Mouse (Mus musculus) heart, adult 11 months (tissue): ENCODE measurements around the gene Tmem63b.

Experiments used
- DNase-seq: peaks from one replicate; pipeline ENCODE4 v3.0.0; 2022

The Tmem63b gene

GRCm38 (mm10) chr17:45686716-45687115, at the start of gene Tmem63b:
Gene Tmem63b (minus strand): TSS chr17:45686905.
- no peak for DNase-seq

- peak; percentile 97 for DNase-seq
Measured at GRCm38 (mm10) chr17:45735382-45736310, 48.9 kb upstream of the Tmem63b start.

DNA sequence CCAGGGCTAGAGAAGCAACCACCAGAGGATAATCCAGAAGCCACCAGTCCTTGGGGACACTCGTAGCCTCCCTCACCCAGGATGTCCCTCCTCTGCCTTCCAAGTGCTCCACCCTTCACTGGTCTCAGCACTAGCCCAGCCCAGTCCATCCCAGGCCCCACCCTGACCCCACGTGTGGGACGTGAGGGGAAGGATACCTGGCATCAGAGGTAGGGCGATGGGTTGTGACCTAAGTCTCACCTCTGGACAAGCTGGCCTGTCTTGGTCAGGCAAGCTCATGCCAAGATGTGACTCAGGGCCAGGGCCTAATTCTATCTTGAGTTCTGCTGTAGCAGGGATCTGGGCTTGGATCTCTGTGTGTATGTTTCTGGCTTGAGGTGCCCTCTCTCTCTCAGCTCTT, 48.2 kb upstream of the Tmem63b start:
- DNase-seq = peak; percentile 92

GRCm38 (mm10) chr17:45734333-45734732, 47.6 kb upstream of the Tmem63b start:
- DNase-seq = no peak

- DNase-seq = peak; percentile 94
Measured at GRCm38 (mm10) chr17:45733735-45734301, 47.1 kb upstream of the Tmem63b start, which contains the start of gene 1600014C23Rik. Gene 1600014C23Rik (minus strand): TSS chr17:45733844.

DNA sequence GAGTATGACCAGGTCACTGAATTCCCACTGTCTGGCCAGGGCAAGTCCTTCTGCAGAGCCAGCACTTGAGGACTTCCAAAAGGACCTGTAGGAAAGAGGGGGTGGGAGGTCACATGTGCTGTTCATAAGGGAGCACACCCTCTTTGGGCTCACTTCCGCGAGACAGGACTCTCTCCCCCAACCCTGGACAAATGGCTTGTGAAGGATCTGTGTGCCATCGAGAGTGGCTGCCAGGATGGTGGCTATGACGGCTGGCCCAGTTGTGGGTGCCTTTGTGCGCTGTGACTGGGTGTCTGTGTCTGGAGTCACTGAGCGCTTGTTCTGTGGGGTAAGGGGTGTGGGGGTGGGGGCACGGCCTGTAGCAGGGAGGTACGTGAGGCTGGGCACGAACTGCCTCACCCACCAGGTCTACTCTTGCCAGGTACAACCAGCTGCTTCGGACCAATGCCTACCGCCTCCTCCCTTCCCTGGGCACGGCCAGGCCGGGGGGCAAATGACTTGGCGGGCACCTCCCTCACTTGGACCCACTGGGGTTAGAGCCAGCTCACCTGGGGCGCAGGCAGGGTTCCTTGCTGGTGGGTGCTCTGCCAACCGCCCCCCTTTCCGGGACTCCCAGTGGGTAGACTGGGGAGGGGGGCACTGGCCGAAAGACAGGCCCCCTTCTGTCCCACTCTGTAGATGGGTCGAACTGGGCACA, 46.5 kb upstream of the Tmem63b start:
- no peak for DNase-seq

- DNase-seq = peak; percentile 96
Measured at GRCm38 (mm10) chr17:45731172-45731864, 44.6 kb upstream of the Tmem63b start.

DNA sequence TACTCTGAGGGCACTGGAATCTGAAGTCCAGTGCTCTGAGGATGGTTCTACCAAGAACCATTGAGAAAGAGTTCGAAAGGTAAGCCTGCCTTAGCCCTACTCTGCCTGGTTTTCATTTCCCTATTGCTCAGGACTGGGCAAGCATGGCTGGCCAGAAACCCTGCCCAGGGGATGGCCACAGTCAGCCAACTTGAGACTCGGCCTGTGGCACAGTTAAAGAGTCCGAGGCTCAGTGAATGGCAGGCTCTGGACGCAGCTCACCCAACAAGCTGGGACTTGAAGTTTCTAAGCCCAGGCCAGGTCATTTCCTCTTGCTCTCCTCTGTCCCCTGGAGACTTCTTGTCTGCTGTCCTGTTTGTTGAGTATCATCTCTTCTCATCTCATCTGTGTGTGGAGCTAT, 44.0 kb upstream of the Tmem63b start:
- DNase-seq = no peak

- DNase-seq = no peak
Measured at GRCm38 (mm10) chr17:45729387-45729786, 42.7 kb upstream of the Tmem63b start.

DNA sequence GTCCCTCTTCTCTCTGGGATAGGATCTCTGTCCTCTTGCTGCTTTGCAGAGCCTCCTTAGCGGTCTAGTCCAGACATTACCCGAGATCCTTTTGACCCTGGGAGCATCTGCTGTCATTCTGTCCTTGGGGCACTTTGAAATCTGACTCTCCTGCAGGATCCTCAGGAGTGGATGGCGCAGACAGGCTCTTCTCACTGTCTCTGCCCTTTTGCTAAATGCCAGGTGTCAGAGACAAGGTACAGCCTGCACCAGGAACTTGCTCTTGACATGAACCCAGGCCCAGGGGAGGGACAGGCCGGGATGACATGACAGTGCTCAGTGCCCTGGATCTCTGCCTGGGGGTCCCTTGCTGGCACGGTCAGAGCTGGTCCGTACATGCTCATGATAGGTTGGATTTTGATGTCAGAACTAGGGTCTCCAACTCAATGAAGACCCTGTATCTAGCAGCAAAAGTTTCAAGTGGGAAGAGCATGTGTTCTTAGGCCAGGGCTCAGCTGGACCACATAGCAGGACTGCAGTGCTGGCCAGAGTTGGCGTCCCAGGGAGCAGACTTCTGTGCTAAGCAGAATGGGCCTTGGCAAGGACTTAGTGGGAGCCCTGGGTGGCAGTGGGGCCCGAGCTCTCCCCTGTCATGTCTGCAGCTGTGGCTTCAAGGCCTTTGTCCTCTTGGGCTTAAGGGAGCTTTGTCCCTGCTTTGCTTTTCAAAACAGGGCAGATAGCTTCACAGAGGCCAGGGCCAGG, 41.4 kb upstream of the Tmem63b start:
- no peak for DNase-seq

DNA sequence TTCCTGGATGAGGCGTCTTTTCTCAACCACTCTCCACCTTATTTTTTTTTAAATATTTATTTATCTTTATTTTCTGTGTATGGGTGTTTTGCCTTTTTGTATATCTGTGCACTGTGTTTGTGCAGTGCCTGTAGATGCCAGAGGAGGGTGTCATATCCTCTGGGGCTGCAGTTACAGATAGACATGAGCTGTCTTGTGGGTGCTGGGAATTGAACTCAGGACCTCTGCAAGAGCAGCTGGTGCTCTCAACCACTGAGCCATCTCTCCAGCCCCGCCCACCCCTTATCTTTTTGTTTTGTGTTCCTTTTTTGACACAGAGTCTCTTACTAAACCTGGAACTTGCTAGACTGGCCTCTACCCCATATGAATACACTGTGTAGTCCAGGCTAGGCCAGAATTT, 40.8 kb upstream of the Tmem63b start:
- no peak for DNase-seq

DNA sequence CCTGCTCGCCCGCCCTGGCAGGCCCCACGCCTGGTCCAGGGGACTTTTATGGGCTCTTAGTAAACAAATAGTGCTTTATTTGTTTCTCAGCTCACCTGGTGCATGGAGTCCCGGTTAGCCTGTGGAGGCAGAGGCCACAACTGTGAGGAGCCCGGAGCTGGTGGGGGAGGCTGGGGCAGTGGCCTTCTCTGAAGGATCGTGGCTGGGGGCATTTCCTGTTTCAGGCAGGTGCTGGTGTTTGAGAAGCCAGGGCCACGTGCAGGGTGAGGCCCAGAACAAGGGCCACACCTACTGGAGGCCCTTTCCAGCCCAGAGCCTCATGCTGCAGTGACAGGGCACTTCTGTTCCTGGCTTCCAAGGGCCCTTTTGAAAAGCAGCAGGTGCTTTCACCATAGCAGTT, 39.5 kb upstream of the Tmem63b start:
- DNase-seq = no peak

GRCm38 (mm10) chr17:45724574-45724921, 37.8 kb upstream of the Tmem63b start:
- no peak for DNase-seq

DNA sequence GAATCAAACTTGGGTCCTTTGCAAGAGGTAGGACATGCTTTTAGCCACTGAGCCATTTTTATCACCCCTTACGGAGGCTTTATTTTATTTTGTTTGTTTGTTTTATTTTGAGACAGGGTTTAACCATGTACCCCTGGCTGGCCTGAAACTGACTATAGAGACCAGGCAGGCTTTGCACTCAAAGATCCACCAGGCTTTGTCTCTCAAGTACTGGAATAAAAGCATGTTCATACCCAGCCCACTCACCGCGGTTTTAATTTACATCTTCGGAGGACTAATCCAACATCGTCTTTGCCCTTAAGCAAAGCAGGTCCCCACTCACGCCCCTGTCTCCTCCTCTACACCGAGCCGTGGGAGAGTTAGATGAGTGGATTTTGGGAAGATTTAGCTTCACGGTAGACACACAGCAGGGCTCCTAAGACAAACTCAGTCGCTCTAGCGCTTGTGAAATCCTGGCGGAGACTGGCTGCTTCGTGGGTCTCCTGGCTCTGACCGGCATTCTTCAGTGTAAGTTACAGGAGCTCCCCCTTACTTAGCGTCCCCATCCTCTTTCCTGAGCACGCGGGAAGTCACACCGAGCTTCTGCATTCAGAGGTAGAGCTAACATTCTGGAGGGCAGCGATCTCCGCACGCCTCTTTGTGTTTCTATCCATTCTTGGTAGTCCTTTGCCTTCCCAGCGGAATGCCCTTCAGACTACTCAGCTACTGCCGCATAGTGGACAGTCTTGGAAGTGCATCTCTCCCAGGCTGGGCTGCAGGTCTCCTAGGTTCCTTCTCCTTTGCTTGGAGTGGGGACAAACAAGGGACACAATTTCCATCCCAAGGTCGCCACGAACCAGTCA, 37.2 kb upstream of the Tmem63b start:
- no peak for DNase-seq

- DNase-seq = peak; percentile 91
Measured at GRCm38 (mm10) chr17:45718323-45718722, 31.6 kb upstream of the Tmem63b start.

DNA sequence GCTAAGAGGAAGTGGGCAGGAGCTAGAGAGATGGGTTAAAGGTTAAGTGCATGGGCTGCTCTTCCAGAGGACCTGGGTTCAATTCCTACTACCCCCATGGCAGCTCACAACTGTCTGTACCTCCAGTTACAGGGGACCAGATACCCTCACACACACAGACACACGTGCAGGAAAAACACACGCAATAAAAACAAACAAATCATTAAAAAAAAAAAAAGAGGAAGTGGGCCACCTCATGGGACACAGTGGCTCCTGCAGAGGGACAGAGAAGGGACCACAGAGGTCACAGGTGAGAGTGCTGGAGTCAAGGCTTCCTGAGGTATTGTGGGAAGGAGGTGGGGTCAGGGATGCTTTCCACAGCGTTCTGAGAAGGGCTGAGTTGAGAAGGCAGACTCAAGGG, 24.8 kb upstream of the Tmem63b start:
- no peak for DNase-seq

GRCm38 (mm10) chr17:45710407-45710806, 23.7 kb upstream of the Tmem63b start:
- DNase-seq = no peak

DNA sequence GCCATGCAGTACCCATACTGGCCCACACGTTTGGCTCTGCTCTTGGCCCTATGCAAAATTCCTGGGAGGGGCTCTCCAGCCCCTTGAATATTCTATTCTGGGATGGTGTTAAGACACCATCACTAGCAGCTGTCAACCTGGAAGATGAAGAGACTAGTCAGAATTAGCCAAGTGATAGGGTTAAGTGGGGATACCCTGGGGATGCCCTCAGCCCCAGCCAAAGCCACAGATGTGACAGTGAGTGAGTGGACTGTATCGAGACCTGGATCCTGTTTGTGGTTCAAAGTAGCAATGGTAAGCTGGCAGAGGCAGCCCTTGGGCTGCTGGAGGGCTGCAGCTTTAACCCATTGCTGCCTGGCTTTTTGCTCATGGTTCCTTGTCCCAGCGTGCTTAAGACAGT, 23.1 kb upstream of the Tmem63b start:
- no peak for DNase-seq

GRCm38 (mm10) chr17:45708179-45708578, 21.5 kb upstream of the Tmem63b start:
- no peak for DNase-seq

DNA sequence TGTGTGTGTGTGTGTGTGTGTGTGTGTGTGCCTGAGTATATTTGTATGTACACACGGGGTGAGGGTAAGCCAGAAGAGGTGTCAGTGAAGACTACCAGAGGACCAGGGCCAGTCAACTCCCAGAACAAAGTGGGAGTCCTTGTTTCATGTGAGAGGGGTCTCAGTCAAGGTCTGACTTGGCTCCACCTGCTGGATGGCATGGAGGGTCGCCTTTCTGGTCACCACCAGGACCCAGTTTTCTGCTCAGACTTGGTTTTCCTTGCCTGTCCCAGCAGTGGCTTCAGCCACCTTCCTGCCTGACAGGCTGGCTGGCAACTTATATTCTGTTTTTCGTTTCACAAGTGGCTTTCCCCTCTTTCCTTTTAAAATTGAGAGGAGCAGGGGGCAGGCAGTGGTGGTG, 20.7 kb upstream of the Tmem63b start:
- no peak for DNase-seq

DNA sequence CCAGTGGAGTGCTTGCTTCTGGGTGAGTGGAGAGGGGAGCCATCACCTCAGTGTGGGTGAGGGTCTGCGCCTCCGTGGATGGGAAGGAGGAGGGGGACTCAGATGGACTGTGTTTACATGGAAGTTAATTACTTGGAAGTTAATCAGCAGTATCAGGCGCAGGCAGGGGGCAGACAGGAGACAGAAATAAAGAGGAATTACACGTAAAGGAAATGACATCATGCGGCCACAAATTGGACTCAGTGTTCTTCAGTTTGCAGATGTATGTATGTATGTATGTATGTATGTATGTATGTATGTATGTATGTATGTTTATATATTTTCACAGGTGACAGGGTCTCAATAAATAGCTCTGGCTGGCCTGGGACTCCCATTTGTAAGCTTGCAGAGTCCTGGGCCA, 20.1 kb upstream of the Tmem63b start:
- DNase-seq = no peak

GRCm38 (mm10) chr17:45703187-45703586, 16.5 kb upstream of the Tmem63b start:
- DNase-seq = no peak
